Mouse (Mus musculus) liver, postnatal 0 days (tissue): ENCODE measurements around the gene Atp5h. TPM values are rescaled to one million over a fixed set of nuclear protein-coding genes. Genes with fewer than 3 reads are reported as not detected.

Experiments
- ATAC-seq: fragments of 200-750 bp; cut with Nextera tagmentation; 2 replicates; pipeline ENCODE4 v1.8.0; 2017; ENCODE audit warnings: mild to moderate bottlenecking, moderate library complexity
- DNase-seq: peaks from one replicate; pipeline ENCODE4 v3.0.0-alpha.2; 2016
- H3K27ac ChIP-seq: fragments of 300-500 bp; sonication (generic); 2 replicates; pipeline ENCODE4 v1.5.1; 2014; ENCODE audit warnings: antibody characterized with exemption, moderate library complexity, mild to moderate bottlenecking, low read depth
- H3K27me3 ChIP-seq: fragments of 300-500 bp; sonication (generic); 2 replicates; pipeline ENCODE4 v1.6.1; 2014; ENCODE audit warnings: low read length, control low read depth, mixed read lengths; ENCODE audit not compliant: insufficient read depth
- H3K36me3 ChIP-seq: fragments of 300-500 bp; sonication (generic); replicated peaks from 2 replicates; pipeline ENCODE4 v1.6.1; 2014; ENCODE audit warnings: mild to moderate bottlenecking, control low read depth, low read length, moderate library complexity, mixed read lengths; ENCODE audit not compliant: insufficient read depth
- H3K4me1 ChIP-seq: fragments of 300-500 bp; sonication (generic); 2 replicates; pipeline ENCODE4 v1.6.1; 2014; ENCODE audit warnings: antibody characterized with exemption, mild to moderate bottlenecking, control low read depth; ENCODE audit not compliant: insufficient read depth
- H3K4me2 ChIP-seq: fragments of 300-500 bp; sonication (generic); 2 replicates; pipeline ENCODE4 v1.6.1; 2014; ENCODE audit warnings: low read depth, mild to moderate bottlenecking, low read length, moderate library complexity, mixed read lengths
- H3K4me3 ChIP-seq: fragments of 300-500 bp; sonication (generic); 2 replicates; pipeline ENCODE4 v1.5.1; 2014; ENCODE audit warnings: low read depth, low read length
- H3K9ac ChIP-seq: fragments of 300-500 bp; sonication (generic); replicated peaks from 2 replicates; pipeline ENCODE4 v1.6.1; 2014; ENCODE audit warnings: mild to moderate bottlenecking, moderate library complexity
- H3K9me3 ChIP-seq: fragments of 300-500 bp; sonication (generic); 2 replicates; pipeline ENCODE4 v1.6.1; 2016; ENCODE audit warnings: mild to moderate bottlenecking, control low read depth, low read length, mixed read lengths
- CTCF ChIP-seq: sonication (generic); IDR thresholded peaks from 2 replicates; pipeline ENCODE4 v1.5.1; 2016; ENCODE audit warnings: antibody characterized with exemption, low read depth
- EP300 ChIP-seq: IDR thresholded peaks from 2 replicates; pipeline ENCODE4 v1.6.1; 2016; ENCODE audit warnings: antibody characterized with exemption, low read depth, mild to moderate bottlenecking
- WGBS: fragments of 180-500 bp; shearing (Covaris S2); extraction: QIAGEN DNeasy Blood & Tissue Kit; methylation state at CpG from one replicate; pipeline ENCODE4 v1.1.7; 2014; ENCODE audit not compliant: insufficient replicate concordance; 5-methylcytosine and 5-hydroxymethylcytosine counted together
- polyA plus RNA-seq: library from polyadenylated mRNA; unstranded; fragments of >200 nt; fragmentation: Nextera tagmentation; extraction: Ambion mirVana; gene quantifications from 2 replicates; pipeline ENCODE4 v1.2.1, GENCODE M21; 2015

Gene Atp5h
- polyA plus RNA-seq, 1 experiment from 2014 or later: 857 TPM

DNA sequence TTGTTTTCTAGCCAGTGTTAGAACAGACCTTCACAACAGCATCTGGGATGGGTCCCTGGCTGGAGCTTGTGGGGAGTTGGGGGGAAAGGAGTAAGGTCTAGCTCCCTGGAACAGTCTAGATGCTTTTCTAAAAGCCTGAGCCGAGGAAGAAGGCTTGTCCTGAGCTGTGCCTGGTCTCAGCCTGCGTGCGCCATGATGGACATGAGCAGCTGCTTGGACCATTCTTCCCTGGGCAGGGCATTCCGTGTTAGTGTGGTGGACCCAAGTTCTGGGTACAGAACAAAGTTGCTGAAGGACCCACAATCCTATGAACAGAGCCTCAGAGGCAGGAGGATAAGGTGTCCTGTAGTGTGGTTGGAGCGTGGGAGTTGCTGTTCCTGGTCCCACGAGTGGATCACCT, 10.8 kb upstream of the Atp5h start:
- ATAC-seq (no peak), DNase-seq (no peak)
- H3K36me3 ChIP-seq: peaks cover 31% of the 10 kb centered on the region
- TF ChIP-seq EP300 (no peak), CTCF (no peak)
- no peaks in the 10 kb centered on the region for H3K9me3 ChIP-seq
- no peak overlapping the region for H3K4me3 ChIP-seq
- peaks cover 13% of the 10 kb centered on the region for H3K4me1 ChIP-seq
- no peak overlapping the region for H3K27ac ChIP-seq
- no peak overlapping the region for H3K9ac ChIP-seq
- H3K4me2 ChIP-seq: no peak overlapping the region
- no peaks in the 10 kb centered on the region for H3K27me3 ChIP-seq
- 82% methylated on average over 6 of the region's 6 CpGs for WGBS

DNA sequence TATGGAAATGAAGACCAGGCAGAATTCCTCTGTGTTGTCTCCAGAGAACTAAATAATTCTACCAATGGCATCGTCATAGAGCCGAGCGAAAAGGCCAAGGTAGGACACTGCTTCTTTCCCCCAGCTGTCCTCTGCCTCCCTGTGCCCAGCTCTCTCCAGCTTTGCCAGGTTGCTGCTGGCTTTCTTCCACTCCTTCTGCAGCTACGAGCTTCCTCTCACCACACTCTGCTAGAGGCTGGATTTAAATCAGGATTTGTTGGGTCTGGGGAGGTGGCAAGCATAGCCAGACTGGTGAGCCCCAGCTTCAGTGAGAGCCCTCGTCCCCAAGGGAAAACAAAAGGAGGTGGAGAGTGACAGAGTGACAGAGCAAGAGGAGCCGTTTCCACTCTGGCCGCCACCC, 9.5 kb upstream of the Atp5h start:
- DNase-seq: no peak

DNA sequence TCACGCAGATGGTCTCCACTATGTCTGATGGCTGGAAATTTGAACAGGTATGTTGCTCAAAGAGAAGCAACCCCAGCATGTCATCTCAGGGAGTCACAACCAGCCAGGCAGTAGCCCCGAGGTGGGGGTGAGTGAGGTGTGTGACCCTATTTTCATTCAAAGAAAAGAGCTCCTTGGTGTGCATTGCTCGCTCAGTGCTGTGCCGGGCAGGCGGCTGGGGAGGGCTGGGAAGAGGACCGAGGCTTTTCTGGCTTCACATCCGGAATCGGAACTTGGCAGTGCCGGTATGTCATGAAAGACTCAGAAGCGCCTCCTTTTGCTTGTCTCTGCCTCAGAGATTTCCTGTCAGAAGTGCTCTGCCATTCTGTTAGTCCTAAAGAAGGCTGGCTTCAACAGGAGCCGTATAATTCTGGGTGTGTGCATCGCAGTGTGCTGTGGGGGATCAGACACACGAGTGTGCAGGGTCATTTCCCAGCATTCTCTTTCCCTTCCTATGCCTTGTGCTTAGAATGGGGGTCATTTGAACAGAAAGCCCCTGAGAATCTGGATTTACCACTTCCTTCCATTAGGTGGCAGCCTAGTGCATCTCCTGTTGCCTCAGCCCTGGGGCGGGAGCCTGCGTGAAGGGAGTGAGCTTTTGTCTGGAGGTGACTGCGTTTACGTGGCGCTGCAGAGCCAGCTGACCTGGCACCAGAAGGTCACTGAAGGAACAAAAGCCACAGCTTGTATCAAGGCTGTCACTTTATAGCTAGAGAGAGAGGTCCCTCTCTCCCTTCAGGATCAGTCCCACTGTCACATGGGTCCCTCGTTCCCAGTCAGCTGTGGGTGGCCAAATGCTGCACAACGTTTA, 7.9 kb upstream of the Atp5h start:
- no peaks in the 10 kb centered on the region for H3K9me3 ChIP-seq
- ATAC-seq: peak; percentile 54
- no peak overlapping the region for H3K27ac ChIP-seq
- 49% methylated on average over 20 of the region's 20 CpGs for WGBS
- H3K4me1 ChIP-seq: peaks cover 4% of the 10 kb centered on the region; the same call in 1 of the 2 replicates
- TF ChIP-seq CTCF (peak; percentile 87), EP300 (no peak)
- peak; percentile 73 for DNase-seq
- no peak overlapping the region for H3K4me2 ChIP-seq
- H3K36me3 ChIP-seq: peaks cover 39% of the 10 kb centered on the region
- H3K4me3 ChIP-seq: no peak overlapping the region
- H3K9ac ChIP-seq: no peak overlapping the region
- no peaks in the 10 kb centered on the region for H3K27me3 ChIP-seq

More for the DNA sequence above, 9.5 kb upstream of the Atp5h start:
- H3K36me3 ChIP-seq: peaks cover 39% of the 10 kb centered on the region
- no peak overlapping the region for H3K9ac ChIP-seq
- no peak overlapping the region for H3K4me2 ChIP-seq
- H3K4me1 ChIP-seq: peaks cover 6% of the 10 kb centered on the region; the same call in 1 of the 2 replicates
- ATAC-seq: no peak
- WGBS: 82% methylated on average over 7 of the region's 7 CpGs
- no peaks in the 10 kb centered on the region for H3K9me3 ChIP-seq
- H3K27ac ChIP-seq: no peak overlapping the region
- no peaks in the 10 kb centered on the region for H3K27me3 ChIP-seq
- no peak for TF ChIP-seq CTCF
- no peak for TF ChIP-seq EP300
- no peak overlapping the region for H3K4me3 ChIP-seq

DNA sequence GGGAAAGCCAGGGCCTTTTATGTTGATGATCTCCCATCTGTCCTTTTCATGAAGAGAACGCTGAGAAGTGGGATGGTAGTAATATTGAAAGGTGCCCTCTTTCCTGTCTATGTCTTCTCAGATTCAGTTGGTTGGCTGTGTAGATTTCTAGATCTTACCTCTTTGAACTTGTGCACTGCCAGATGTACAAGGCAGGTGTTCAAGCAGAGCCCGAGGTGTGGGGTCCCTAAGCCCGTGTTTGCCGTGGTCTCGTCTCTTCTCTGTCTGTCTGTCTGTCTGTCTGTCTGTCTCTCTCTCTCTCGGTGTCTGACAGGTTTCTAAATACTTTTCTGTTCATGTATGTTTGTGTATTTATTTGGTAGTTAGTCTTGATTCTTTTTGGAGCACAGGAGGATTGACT, 5.9 kb upstream of the Atp5h start:
- peaks cover 33% of the 10 kb centered on the region for H3K36me3 ChIP-seq
- H3K4me1 ChIP-seq: peaks cover 13% of the 10 kb centered on the region
- DNase-seq (no peak), ATAC-seq (no peak)
- H3K9me3 ChIP-seq: no peaks in the 10 kb centered on the region
- H3K4me3 ChIP-seq: no peak overlapping the region
- no peak overlapping the region for H3K9ac ChIP-seq
- 83% methylated on average over 6 of the region's 6 CpGs for WGBS
- H3K27ac ChIP-seq: no peak overlapping the region
- TF ChIP-seq CTCF (no peak), EP300 (no peak)
- H3K27me3 ChIP-seq: no peaks in the 10 kb centered on the region
- no peak overlapping the region for H3K4me2 ChIP-seq

DNA sequence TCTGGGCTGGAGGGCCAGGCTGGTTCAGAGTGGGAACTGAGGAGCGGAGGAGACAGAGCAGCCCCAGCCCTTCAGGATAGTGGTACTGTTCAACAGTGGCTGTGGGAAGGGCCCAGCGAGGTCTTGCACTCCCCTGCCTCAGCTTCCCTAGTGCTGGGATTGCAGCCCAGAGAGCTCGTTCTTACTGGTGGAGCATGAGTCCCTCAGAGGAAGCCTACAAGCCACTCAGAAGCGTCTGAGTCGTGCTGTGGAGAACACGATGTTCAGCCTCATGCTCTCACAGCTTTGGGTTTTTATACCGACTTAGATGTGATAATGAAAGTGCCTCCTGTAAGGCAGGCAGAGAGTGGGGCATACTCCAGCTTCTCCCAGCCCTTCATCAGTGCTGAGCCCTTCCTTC, 4.9 kb upstream of the Atp5h start:
- Histone ChIP-seq H3K4me1 (peaks cover 14% of the 10 kb centered on the region), H3K27me3 (no peaks in the 10 kb centered on the region), H3K9ac (no peak overlapping the region), H3K4me3 (no peak overlapping the region), H3K9me3 (no peaks in the 10 kb centered on the region), H3K27ac (no peak overlapping the region), H3K4me2 (no peak overlapping the region), H3K36me3 (peaks cover 25% of the 10 kb centered on the region)
- DNase-seq (no peak), ATAC-seq (no peak)
- TF ChIP-seq EP300: no peak
- no peak for TF ChIP-seq CTCF
- WGBS: 80% methylated on average over 7 of the region's 7 CpGs

DNA sequence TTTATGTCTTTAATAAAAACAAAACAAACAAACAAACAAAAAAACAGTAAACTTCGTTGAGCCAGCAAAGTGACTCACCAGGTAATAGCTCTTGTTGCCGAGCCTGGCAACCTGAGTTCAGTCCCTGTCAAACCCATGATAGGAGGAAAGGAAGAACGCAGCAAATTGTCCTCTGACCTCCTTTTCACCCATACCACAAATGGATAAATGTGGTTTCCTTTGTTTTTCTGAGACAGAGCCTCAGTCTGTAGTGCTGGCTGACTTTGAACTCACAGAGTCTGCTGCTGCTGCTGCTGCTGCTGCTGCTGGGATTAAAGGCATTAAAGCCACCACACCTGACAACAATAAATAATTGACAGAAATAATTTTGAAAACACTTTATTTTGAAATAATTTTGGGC, 3.3 kb upstream of the Atp5h start:
- H3K9me3 ChIP-seq: no peaks in the 10 kb centered on the region
- ATAC-seq (no peak), DNase-seq (no peak)
- H3K27ac ChIP-seq: no peak overlapping the region
- WGBS: 61% methylated on average over 3 of the region's 3 CpGs
- H3K4me1 ChIP-seq: peaks cover 22% of the 10 kb centered on the region
- H3K9ac ChIP-seq: no peak overlapping the region
- H3K36me3 ChIP-seq: peaks cover 12% of the 10 kb centered on the region
- H3K4me3 ChIP-seq: no peak overlapping the region
- H3K4me2 ChIP-seq: no peak overlapping the region
- TF ChIP-seq EP300: no peak
- no peak for TF ChIP-seq CTCF
- H3K27me3 ChIP-seq: no peaks in the 10 kb centered on the region
